Mouse (Mus musculus) heart, adult 2 months (tissue): ENCODE measurements around the gene Olfr547.

Source experiments
- CTCF ChIP-seq: fragments of 200-600 bp; IDR thresholded peaks from 2 replicates; pipeline ENCODE4 v1.8.1; 2022; ENCODE audit warnings: antibody characterized with exemption, mild to moderate bottlenecking, moderate library complexity
- EP300 ChIP-seq: fragments of 200-500 bp; IDR thresholded peaks from 2 replicates; pipeline ENCODE4 v1.6.1; 2011; ENCODE audit warnings: low read depth, low read length, control low read depth; ENCODE audit not compliant: insufficient read depth

DNA sequence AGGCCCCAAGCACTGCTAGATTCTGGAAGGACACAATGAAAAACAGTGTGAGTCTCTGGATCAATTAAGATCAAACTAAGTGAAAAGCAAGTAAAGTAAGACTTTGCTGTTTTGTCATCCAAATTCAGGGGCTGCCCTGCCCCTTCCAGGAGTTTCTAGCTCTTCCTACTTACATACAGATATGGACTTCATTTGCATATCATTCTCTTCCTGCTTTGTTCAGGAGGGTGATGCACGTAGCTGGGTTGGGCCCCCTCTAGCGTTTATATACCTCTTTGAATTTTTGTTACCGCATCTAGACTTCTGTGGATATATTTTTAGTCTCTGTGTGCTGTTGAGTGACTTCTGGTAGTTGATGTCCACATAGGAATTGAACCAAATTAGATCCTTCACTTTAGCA, 6.7 kb downstream of the Olfr547 start:
- TF ChIP-seq CTCF, result no peak
- TF ChIP-seq EP300, result no peak
